Mouse (Mus musculus): ENCODE results near the gene Zfp944. TPM values are rescaled to one million over a fixed set of nuclear protein-coding genes. Genes with fewer than 3 reads are reported as not detected.
"Not testable (repeated sequence)": the region's sequence is repeated elsewhere in the genome, so short reads cannot be mapped to it uniquely, and the experiment has no call there.

Zfp944 gene
- 5.6 and 6.3 TPM in 2 replicates for total RNA-seq (2014; rRNA removed)
- polyA plus RNA-seq (2012; rRNA removed), result 2.8 and 2.9 TPM in 2 replicates

DNA sequence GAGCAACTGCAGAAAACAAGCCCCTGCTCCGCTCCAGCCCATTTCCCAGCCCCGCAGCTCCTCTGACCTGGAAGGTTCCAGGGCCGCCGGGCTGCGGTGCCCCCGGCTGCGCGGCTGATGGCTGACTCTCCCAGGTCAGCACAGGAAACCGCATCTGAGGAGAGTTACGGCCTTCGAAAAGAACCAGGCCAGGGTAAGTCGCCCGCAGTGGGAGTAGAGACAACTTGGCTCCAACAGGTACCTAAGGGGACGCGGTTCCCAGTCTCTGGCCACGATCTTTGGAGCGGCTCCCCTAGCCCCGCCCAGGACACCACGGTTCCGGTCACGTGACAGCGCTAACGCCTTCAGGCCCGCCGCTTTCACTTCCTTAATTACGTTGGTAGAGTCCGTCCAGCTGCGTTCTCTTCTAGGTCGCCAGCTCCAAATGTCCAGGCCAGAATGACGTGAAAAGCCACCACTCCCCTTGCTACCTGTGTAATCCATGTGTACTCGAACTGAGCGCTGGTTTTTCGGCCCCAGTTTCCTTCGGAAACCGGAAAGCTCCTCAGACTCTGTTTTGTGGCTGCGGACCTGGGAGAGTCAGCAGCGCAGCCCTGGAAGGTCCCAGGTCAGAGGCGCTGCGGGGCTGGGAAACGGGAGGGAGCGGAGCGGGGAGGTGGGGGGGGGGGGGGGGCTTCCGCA lies at the start of gene Zfp944, which contains the start of gene Zfp758:
Gene Zfp944, minus strand, starts transcription at position 300 of the 681 bp plus-strand sequence.
Gene Zfp758, plus strand, starts transcription at position 353 of the 681 bp plus-strand sequence.
- H3K79me2 ChIP-seq (ENCODE audit: control insufficient read depth, insufficient read depth, low read length); H3K27me3 ChIP-seq (ENCODE audit: control insufficient read depth, insufficient read depth, low read length); H3K36me3 ChIP-seq (ENCODE audit: control insufficient read depth, insufficient read depth, low read length); H3K4me1 ChIP-seq (ENCODE audit: control insufficient read depth, insufficient read depth, low read length): not testable (repeated sequence)
- peak within 1 kb of the TSS; percentile 75 for H3K4me3 ChIP-seq (ENCODE audit: insufficient read depth, low read depth, low read length)
- H3K27ac ChIP-seq (replicated peaks; ENCODE audit: insufficient read depth, low read depth, low read length), result peak within 1 kb of the TSS; percentile 93
- H3K9ac ChIP-seq (ENCODE audit: low read depth, low read length), result peak within 1 kb of the TSS; percentile 94
- WGBS, result under 1% methylated on average over 34 of the region's 43 CpGs
- DNase-seq (ENCODE audit: extremely low read depth, low read depth, low spot score), result peak; percentile 70

DNA sequence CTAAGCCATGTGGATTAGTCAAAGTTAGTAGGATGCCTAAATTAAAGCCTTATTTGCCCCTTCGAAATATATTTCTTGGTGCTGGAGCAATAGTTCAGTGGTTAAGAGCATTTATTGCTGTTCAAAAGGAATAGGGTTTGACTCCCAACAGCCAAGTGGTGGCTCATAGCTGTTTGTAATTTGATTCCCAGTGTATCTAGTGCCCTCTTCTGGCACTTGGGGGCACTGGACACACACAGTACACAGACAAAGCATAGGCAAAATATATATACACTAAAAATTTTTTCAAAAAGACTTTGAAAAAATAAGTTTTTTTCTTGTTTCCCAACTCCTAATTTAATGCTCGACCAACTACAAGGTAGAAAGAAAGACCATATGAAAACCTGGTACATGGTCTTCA lies 49.6 kb upstream of the Zfp944 start:
- Histone ChIP-seq H3K27ac (replicated peaks; ENCODE audit: insufficient read depth, low read depth, low read length) (no peak overlapping the region), H3K9ac (ENCODE audit: low read depth, low read length) (no peak overlapping the region), H3K4me1 (ENCODE audit: control insufficient read depth, insufficient read depth, low read length) (no peaks in the 10 kb centered on the region), H3K79me2 (ENCODE audit: control insufficient read depth, insufficient read depth, low read length) (no peaks in the 10 kb centered on the region), H3K27me3 (ENCODE audit: control insufficient read depth, insufficient read depth, low read length) (no peaks in the 10 kb centered on the region), H3K4me3 (ENCODE audit: insufficient read depth, low read depth, low read length) (no peak overlapping the region), H3K36me3 (ENCODE audit: control insufficient read depth, insufficient read depth, low read length) (no peaks in the 10 kb centered on the region)
- TF ChIP-seq POLR2A (IDR thresholded peaks at IDR 0.05; ENCODE audit: extremely low read depth, insufficient read depth, low read length) (no peak), CTCF (IDR thresholded peaks at IDR 0.05; ENCODE audit: low read depth, low read length) (peak; percentile 50)
- WGBS, result 62% methylated on average over 2 of the region's 2 CpGs
- DNase-seq (ENCODE audit: extremely low read depth, low read depth, low spot score), result peak; percentile 39

DNA sequence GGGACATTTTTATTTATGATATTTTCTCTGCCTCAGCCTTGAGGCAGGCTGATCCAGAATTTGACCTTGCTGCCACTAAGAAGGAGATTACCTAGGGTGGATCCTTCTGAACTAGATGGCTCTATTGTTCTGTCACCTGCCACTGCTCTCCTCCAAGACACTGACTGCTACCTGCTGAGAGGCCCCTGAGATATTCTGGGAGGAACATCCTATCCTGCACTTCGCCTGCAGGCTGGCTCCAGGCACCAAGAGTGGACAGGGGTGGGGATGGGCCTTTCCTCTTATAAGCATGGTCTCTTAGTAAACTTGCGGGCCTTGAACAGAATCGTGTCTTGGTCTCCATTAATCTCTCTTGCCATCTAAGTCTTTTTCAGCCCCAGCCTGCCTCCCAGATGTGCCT lies 2.7 kb upstream of the Zfp944 start:
- TF ChIP-seq CTCF (IDR thresholded peaks at IDR 0.05; ENCODE audit: low read depth, low read length) (no peak), POLR2A (IDR thresholded peaks at IDR 0.05; ENCODE audit: extremely low read depth, insufficient read depth, low read length) (no peak)
- Histone ChIP-seq H3K4me1 (ENCODE audit: control insufficient read depth, insufficient read depth, low read length) (peaks cover 3% of the 10 kb centered on the region; the same call in 1 of the 2 replicates), H3K4me3 (ENCODE audit: insufficient read depth, low read depth, low read length) (no peak overlapping the region), H3K36me3 (ENCODE audit: control insufficient read depth, insufficient read depth, low read length) (peaks cover 6% of the 10 kb centered on the region), H3K9ac (ENCODE audit: low read depth, low read length) (no peak overlapping the region), H3K27ac (replicated peaks; ENCODE audit: insufficient read depth, low read depth, low read length) (no peak overlapping the region), H3K27me3 (ENCODE audit: control insufficient read depth, insufficient read depth, low read length) (no peaks in the 10 kb centered on the region), H3K79me2 (ENCODE audit: control insufficient read depth, insufficient read depth, low read length) (peaks cover 9% of the 10 kb centered on the region; the same call in 1 of the 2 replicates)
- WGBS, result 97% methylated on average over 3 of the region's 3 CpGs
- DNase-seq (ENCODE audit: extremely low read depth, low read depth, low spot score), result no peak

DNA sequence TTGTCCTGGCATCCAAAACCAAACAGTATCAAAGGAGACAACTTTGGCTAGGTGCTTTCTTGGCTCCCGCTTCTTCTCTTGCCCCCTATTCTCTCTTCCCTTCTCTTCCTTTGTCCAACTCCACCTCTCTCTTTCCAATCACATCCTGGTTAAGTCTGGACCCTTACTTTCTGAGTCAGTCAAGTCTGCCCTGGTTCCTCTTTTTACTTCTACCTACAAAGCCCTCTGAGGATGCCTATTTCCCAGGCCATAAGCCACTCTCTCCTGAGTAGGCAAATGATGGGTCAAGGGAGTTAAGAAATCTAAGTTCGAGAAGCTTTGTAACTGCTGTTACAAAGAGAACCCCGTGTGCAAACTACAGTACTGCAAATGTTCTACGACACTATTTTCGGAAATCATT lies 628 bp downstream of the Zfp944 start:
- Histone ChIP-seq H3K4me1 (ENCODE audit: control insufficient read depth, insufficient read depth, low read length) (peaks cover 3% of the 10 kb centered on the region; the same call in 1 of the 2 replicates), H3K79me2 (ENCODE audit: control insufficient read depth, insufficient read depth, low read length) (peaks cover 6% of the 10 kb centered on the region; the same call in 1 of the 2 replicates), H3K9ac (ENCODE audit: low read depth, low read length) (peak overlapping the region; percentile 53), H3K36me3 (ENCODE audit: control insufficient read depth, insufficient read depth, low read length) (peaks cover 4% of the 10 kb centered on the region; the same call in 1 of the 2 replicates), H3K27me3 (ENCODE audit: control insufficient read depth, insufficient read depth, low read length) (no peaks in the 10 kb centered on the region), H3K4me3 (ENCODE audit: insufficient read depth, low read depth, low read length) (peak overlapping the region; percentile 73), H3K27ac (replicated peaks; ENCODE audit: insufficient read depth, low read depth, low read length) (no peak overlapping the region)
- TF ChIP-seq POLR2A (IDR thresholded peaks at IDR 0.05; ENCODE audit: extremely low read depth, insufficient read depth, low read length) (no peak), CTCF (IDR thresholded peaks at IDR 0.05; ENCODE audit: low read depth, low read length) (no peak)
- 19% methylated on average over 5 of the region's 5 CpGs for WGBS
- DNase-seq (ENCODE audit: extremely low read depth, low read depth, low spot score), result peak; percentile 9

DNA sequence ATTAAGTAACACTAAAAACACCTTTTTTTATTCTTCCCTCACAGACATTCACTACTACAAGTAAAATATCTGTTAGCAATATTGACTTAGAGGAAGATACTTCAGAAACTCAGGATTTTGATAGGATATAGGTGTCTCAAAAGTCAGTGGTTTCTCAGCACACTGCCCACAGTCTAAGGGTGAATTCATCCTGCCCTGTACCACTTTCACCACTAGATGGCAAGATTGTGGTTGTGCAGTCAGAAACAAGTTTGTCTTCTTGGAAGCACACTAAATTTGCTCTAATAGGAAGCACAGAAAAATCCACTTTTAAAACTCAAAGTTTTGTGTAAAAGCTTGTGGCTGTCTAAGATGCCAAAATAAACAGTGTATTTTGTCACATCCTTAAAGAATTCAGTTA lies 8.4 kb downstream of the Zfp944 start:
- Histone ChIP-seq H3K36me3 (ENCODE audit: control insufficient read depth, insufficient read depth, low read length) (peaks cover 17% of the 10 kb centered on the region), H3K4me1 (ENCODE audit: control insufficient read depth, insufficient read depth, low read length) (no peaks in the 10 kb centered on the region), H3K27me3 (ENCODE audit: control insufficient read depth, insufficient read depth, low read length) (no peaks in the 10 kb centered on the region), H3K9ac (ENCODE audit: low read depth, low read length) (no peak overlapping the region), H3K79me2 (ENCODE audit: control insufficient read depth, insufficient read depth, low read length) (peaks cover 4% of the 10 kb centered on the region; the same call in 1 of the 2 replicates), H3K27ac (replicated peaks; ENCODE audit: insufficient read depth, low read depth, low read length) (no peak overlapping the region), H3K4me3 (ENCODE audit: insufficient read depth, low read depth, low read length) (no peak overlapping the region)
- peak; percentile 51 for DNase-seq (ENCODE audit: extremely low read depth, low read depth, low spot score)
- TF ChIP-seq POLR2A (IDR thresholded peaks at IDR 0.05; ENCODE audit: extremely low read depth, insufficient read depth, low read length) (no peak), CTCF (IDR thresholded peaks at IDR 0.05; ENCODE audit: low read depth, low read length) (peak; percentile 28; the same call in 1 of the 2 replicates)

DNA sequence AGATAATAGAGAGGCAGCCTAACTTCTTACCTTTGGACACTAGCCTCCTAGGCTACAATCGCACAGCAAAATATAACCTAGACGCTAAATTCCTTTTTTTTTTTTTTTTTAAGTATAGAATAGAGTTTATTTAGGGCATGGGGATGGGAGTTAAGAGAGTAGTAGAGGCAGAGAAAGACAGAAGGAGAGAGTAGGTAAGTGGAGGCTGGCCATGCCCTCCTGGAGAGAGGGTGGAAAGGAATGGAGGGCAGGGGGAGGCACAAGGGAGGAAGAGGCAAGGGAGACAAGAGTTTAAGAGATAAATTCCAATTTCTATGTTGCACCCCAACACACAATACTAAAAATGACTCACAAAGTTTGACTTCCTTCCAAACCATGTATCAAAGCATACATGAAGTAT lies 46.0 kb downstream of the Zfp944 start:
- 6% methylated on average over 2 of the region's 2 CpGs for WGBS
- not testable (repeated sequence) for H3K4me1 ChIP-seq (ENCODE audit: control insufficient read depth, insufficient read depth, low read length); H3K36me3 ChIP-seq (ENCODE audit: control insufficient read depth, insufficient read depth, low read length); H3K27me3 ChIP-seq (ENCODE audit: control insufficient read depth, insufficient read depth, low read length); DNase-seq (ENCODE audit: extremely low read depth, low read depth, low spot score); H3K79me2 ChIP-seq (ENCODE audit: control insufficient read depth, insufficient read depth, low read length); H3K27ac ChIP-seq (replicated peaks; ENCODE audit: insufficient read depth, low read depth, low read length)
- Histone ChIP-seq H3K9ac (ENCODE audit: low read depth, low read length) (peak overlapping the region; percentile 72; the same call in 1 of the 2 replicates), H3K4me3 (ENCODE audit: insufficient read depth, low read depth, low read length) (peak overlapping the region; percentile 68)
